Mouse (Mus musculus) liver, embryonic 14.5 days (tissue): ENCODE results near the gene Cyp24a1.

Source experiments
- CTCF ChIP-seq: IDR thresholded peaks from 2 replicates; pipeline ENCODE4 v1.5.1; 2016; ENCODE audit warnings: antibody characterized with exemption, low read depth, control low read depth
- EP300 ChIP-seq: IDR thresholded peaks from 2 replicates; pipeline ENCODE4 v1.6.1; 2016; ENCODE audit warnings: antibody characterized with exemption, low read depth

- TF ChIP-seq EP300 (no peak), CTCF (no peak)
Observed at GRCm38 (mm10) chr2:170436204-170436603, 60.7 kb downstream of the Cyp24a1 start.
